Mouse (Mus musculus): ENCODE measurements around the gene Nae1. TPM values are rescaled to one million over a fixed set of nuclear protein-coding genes. Genes with fewer than 3 reads are reported as not detected.

Nae1 gene
- total and polyA plus RNA-seq, 3 experiments, result 39.2 to 41.9 TPM; not detected in 1

DNA sequence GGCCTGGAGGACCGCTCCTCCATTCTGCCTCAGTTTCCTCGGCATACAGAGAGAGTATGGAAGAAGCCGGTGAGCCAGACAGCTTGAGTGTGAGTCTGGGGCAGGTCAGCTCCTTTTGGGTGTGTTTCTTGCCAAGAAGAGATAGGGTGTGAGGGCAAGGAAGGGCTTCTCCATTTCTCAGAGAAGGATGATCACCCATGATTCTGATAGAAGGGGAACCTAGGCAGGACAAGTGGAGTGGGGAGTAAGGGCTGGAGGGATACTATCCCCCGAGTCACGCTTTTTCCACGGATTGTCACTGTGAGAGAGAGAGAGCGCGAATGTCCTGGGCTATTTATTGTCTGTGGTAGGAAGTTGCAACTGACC lies 7.1 kb upstream of the Nae1 start:
- H3K9ac ChIP-seq (ENCODE audit: control insufficient read depth, low read depth, low read length, poor library complexity, severe bottlenecking), result no peak overlapping the region
- H3K4me3 ChIP-seq (ENCODE audit: control insufficient read depth in 1 of 2, insufficient read depth in 1 of 2, low read depth in 2 of 2, low read length in 2 of 2), result no peak overlapping the region
- H3K9me3 ChIP-seq (replicated peaks; ENCODE audit: insufficient read depth, low read length), result no peaks in the 10 kb centered on the region
- H3K4me1 ChIP-seq (ENCODE audit: control insufficient read depth in 1 of 2, insufficient read depth in 2 of 2, low read length in 2 of 2), result peaks cover 3 to 14% of the 10 kb centered on the region in 2 experiments; a peak in 3 of 4 replicates
- no peak for DNase-seq (ENCODE audit: low read depth, low spot score)
- H3K36me3 ChIP-seq (ENCODE audit: control insufficient read depth in 1 of 2, insufficient read depth in 2 of 2, low read length in 2 of 2), result peaks cover 0 to 9% of the 10 kb centered on the region in 2 experiments; a peak in 2 of 4 replicates
- no peaks in the 10 kb centered on the region for H3K27me3 ChIP-seq (ENCODE audit: control insufficient read depth in 1 of 2, insufficient read depth in 2 of 2, low read length in 2 of 2)
- H3K27ac ChIP-seq (ENCODE audit: control insufficient read depth, low read depth, low read length), result no peak overlapping the region
- TF ChIP-seq ZC3H11A (IDR thresholded peaks at IDR 0.05; ENCODE audit: low read depth, low read length) (no peak), MEF2A (IDR thresholded peaks at IDR 0.05; ENCODE audit: extremely low read depth, insufficient replicate concordance, low read depth, low read length, poor library complexity, severe bottlenecking) (no peak), MAFK (IDR thresholded peaks at IDR 0.05; ENCODE audit: borderline replicate concordance, low read depth, low read length) (no peak), MYC (IDR thresholded peaks at IDR 0.05; ENCODE audit: low read depth, low read length) (no peak), GABPA (IDR thresholded peaks at IDR 0.05; ENCODE audit: low read depth, low read length) (no peak)
- H3K79me2 ChIP-seq (ENCODE audit: control insufficient read depth, insufficient read depth, low read length, poor library complexity), result no peaks in the 10 kb centered on the region

DNA sequence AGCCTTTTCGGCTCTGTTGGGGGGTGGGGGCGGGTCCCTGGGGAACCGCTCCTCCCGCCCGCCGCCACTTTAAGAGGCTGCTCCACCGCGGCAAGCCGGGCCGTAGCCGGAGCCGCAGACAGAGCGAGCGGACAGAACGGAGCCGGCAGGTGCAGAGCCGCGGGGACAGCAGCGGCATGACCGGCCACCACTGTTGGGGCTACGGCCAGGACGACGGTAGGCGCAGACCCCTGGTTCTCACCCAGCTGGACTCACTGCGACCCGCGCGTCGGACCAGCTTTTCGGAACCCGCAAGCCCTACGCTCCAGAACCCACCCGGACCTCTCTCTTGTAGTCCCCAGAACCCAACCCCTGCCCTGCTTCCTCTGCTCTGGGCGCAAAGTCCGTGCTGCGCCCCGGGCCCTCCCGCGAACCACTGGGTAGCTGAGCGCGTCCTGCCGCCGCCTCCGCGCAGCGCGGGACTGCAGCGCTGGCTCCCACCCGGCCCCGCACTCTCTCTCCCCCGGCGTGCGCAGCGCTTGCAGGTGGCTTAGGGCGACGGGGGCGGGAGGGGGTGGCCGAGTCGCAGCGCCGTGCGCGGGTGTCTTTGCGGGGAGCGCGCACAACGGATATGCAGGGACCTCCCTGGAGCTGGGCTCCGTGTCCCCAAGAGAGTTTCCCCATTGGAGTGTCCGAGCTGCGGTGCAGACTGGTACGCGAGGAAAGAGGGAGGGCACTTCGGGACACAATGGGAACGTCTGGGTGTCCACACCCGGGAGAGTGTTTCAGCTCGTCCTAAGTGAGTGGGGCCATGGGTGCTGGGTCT lies 6.5 kb upstream of the Nae1 start:
- no peaks in the 10 kb centered on the region for H3K9me3 ChIP-seq (replicated peaks; ENCODE audit: insufficient read depth, low read length)
- no peak for DNase-seq (ENCODE audit: low read depth, low spot score)
- H3K27ac ChIP-seq (ENCODE audit: control insufficient read depth, low read depth, low read length), result no peak overlapping the region
- no peak overlapping the region for H3K4me3 ChIP-seq (ENCODE audit: control insufficient read depth in 1 of 2, insufficient read depth in 1 of 2, low read depth in 2 of 2, low read length in 2 of 2)
- H3K9ac ChIP-seq (ENCODE audit: control insufficient read depth, low read depth, low read length, poor library complexity, severe bottlenecking), result no peak overlapping the region
- H3K36me3 ChIP-seq (ENCODE audit: control insufficient read depth in 1 of 2, insufficient read depth in 2 of 2, low read length in 2 of 2), result peaks cover 0 to 9% of the 10 kb centered on the region in 2 experiments; a peak in 2 of 4 replicates
- H3K4me1 ChIP-seq (ENCODE audit: control insufficient read depth in 1 of 2, insufficient read depth in 2 of 2, low read length in 2 of 2), result peaks cover 3 to 14% of the 10 kb centered on the region in 2 experiments; a peak in 3 of 4 replicates
- TF ChIP-seq RAD21 (IDR thresholded peaks at IDR 0.05; ENCODE audit: low read depth, low read length), result no peak
- TF ChIP-seq E2F4 (IDR thresholded peaks at IDR 0.05; ENCODE audit: borderline replicate concordance, low read depth, low read length), result no peak
- no peak for TF ChIP-seq ZKSCAN1 (IDR thresholded peaks at IDR 0.05; ENCODE audit: low read depth, low read length)
- TF ChIP-seq CTCF (IDR thresholded peaks at IDR 0.05 in 2 of 3, conservative IDR thresholded peaks at IDR 0.05 in 1 of 3; ENCODE audit: control insufficient read depth in 1 of 3, insufficient read depth in 1 of 3, low read depth in 2 of 3, low read length in 3 of 3, poor library complexity in 1 of 3, severe bottlenecking in 1 of 3), result no peak
- no peak for TF ChIP-seq KAT2A (conservative IDR thresholded peaks at IDR 0.05; ENCODE audit: low read depth, low read length)
- H3K27me3 ChIP-seq (ENCODE audit: control insufficient read depth in 1 of 2, insufficient read depth in 2 of 2, low read length in 2 of 2), result no peaks in the 10 kb centered on the region
- H3K79me2 ChIP-seq (ENCODE audit: control insufficient read depth, insufficient read depth, low read length, poor library complexity), result no peaks in the 10 kb centered on the region

DNA sequence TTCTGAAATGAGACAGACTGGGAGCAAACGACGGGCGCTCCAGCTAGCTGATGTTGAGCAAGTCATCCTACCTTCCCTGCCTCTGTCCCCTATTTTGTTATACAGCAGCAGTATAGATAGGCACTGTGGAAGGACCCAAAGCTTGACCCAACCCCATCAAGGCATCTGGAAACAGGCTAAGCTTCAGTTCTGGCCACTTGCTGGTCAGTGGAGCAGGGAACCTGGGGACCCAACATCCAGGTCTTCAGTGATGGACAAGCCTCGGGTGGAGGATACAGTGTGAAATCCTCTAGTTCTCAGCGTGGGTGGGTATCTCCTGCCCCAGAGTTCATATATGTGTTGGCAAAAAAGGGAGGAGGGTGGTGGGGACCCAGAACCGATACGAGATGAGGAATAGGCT lies 5.8 kb upstream of the Nae1 start:
- DNase-seq (ENCODE audit: low read depth, low spot score), result no peak
- Histone ChIP-seq H3K27me3 (ENCODE audit: control insufficient read depth in 1 of 2, insufficient read depth in 2 of 2, low read length in 2 of 2) (no peaks in the 10 kb centered on the region), H3K9ac (ENCODE audit: control insufficient read depth, low read depth, low read length, poor library complexity, severe bottlenecking) (no peak overlapping the region), H3K79me2 (ENCODE audit: control insufficient read depth, insufficient read depth, low read length, poor library complexity) (no peaks in the 10 kb centered on the region), H3K9me3 (replicated peaks; ENCODE audit: insufficient read depth, low read length) (no peaks in the 10 kb centered on the region), H3K36me3 (ENCODE audit: control insufficient read depth in 1 of 2, insufficient read depth in 2 of 2, low read length in 2 of 2) (peaks cover 0 to 9% of the 10 kb centered on the region in 2 experiments; a peak in 2 of 4 replicates), H3K4me1 (ENCODE audit: control insufficient read depth in 1 of 2, insufficient read depth in 2 of 2, low read length in 2 of 2) (peaks cover 3 to 14% of the 10 kb centered on the region in 2 experiments; a peak in 3 of 4 replicates), H3K4me3 (ENCODE audit: control insufficient read depth in 1 of 2, insufficient read depth in 1 of 2, low read depth in 2 of 2, low read length in 2 of 2) (no peak overlapping the region), H3K27ac (ENCODE audit: control insufficient read depth, low read depth, low read length) (no peak overlapping the region)
- TF ChIP-seq SMC3 (IDR thresholded peaks at IDR 0.05; ENCODE audit: low read depth, low read length) (no peak), ETS1 (IDR thresholded peaks at IDR 0.05; ENCODE audit: low read depth, low read length) (no peak), MAFK (IDR thresholded peaks at IDR 0.05; ENCODE audit: borderline replicate concordance, low read depth, low read length) (no peak), TCF12 (IDR thresholded peaks at IDR 0.05; ENCODE audit: low read depth, low read length) (no peak), MEF2A (IDR thresholded peaks at IDR 0.05; ENCODE audit: extremely low read depth, insufficient replicate concordance, low read depth, low read length, poor library complexity, severe bottlenecking) (no peak), MXI1 (IDR thresholded peaks at IDR 0.05; ENCODE audit: low read depth, low read length) (no peak), MAZ (IDR thresholded peaks at IDR 0.05; ENCODE audit: low read depth, low read length) (no peak), GABPA (IDR thresholded peaks at IDR 0.05; ENCODE audit: low read depth, low read length) (no peak), KAT2A (conservative IDR thresholded peaks at IDR 0.05; ENCODE audit: low read depth, low read length) (no peak), UBTF (IDR thresholded peaks at IDR 0.05; ENCODE audit: borderline replicate concordance, insufficient read depth, low read depth, low read length) (no peak), BHLHE40 (IDR thresholded peaks at IDR 0.05; ENCODE audit: borderline replicate concordance, low read depth, low read length) (no peak), EP300 (IDR thresholded peaks at IDR 0.05; ENCODE audit: low read depth in 1 of 2, low read length in 2 of 2) (no peak), GATA1 (IDR thresholded peaks at IDR 0.05; ENCODE audit: low read depth, low read length) (no peak), ZNF384 (IDR thresholded peaks at IDR 0.05; ENCODE audit: low read depth, low read length) (no peak), ZMIZ1 (IDR thresholded peaks at IDR 0.05; ENCODE audit: low read depth, low read length) (no peak), RAD21 (IDR thresholded peaks at IDR 0.05; ENCODE audit: low read depth, low read length) (no peak), USF1 (IDR thresholded peaks at IDR 0.05; ENCODE audit: low read depth, low read length) (no peak)

All from MEL (cell line).